Mouse (Mus musculus): ENCODE measurements at regions not wholly inside any gene's neighbourhood (a gene's known extent, or its start where the extent isn't known, plus 50 kb on each side); places are given as distances from the start of the nearest gene placed in this dataset.

- DNase-seq (ENCODE audit: low spot score) = no peak
Measured at GRCm38 (mm10) chr2:137705724-137706422, 550.5 kb upstream of the Btbd3 start.

GRCm38 (mm10) chr2:137704948-137705723, 551.2 kb upstream of the Btbd3 start:
- DNase-seq (ENCODE audit: low spot score) = no peak

- DNase-seq (ENCODE audit: low spot score) = no peak
Measured at GRCm38 (mm10) chr2:137704565-137704947, 551.8 kb upstream of the Btbd3 start.

GRCm38 (mm10) chr2:137704051-137704450, 552.3 kb upstream of the Btbd3 start:
- DNase-seq (ENCODE audit: low spot score) = no peak

- no peak for DNase-seq (ENCODE audit: low spot score)
Measured at GRCm38 (mm10) chr2:137695885-137696284, 560.5 kb upstream of the Btbd3 start.

- no peak for DNase-seq (ENCODE audit: low spot score)
Measured at GRCm38 (mm10) chr2:137694020-137694419, 562.3 kb upstream of the Btbd3 start.

GRCm38 (mm10) chr2:137687208-137687607, 569.2 kb upstream of the Btbd3 start:
- DNase-seq (ENCODE audit: low spot score) = no peak

- DNase-seq (ENCODE audit: low spot score) = no peak
Measured at GRCm38 (mm10) chr2:137686735-137687134, 569.6 kb upstream of the Btbd3 start.

- DNase-seq (ENCODE audit: low spot score) = no peak
Measured at GRCm38 (mm10) chr2:137681762-137682161, 565.3 kb upstream of the Jag1 start.

GRCm38 (mm10) chr2:137663171-137663570, 546.7 kb upstream of the Jag1 start:
- no peak for DNase-seq (ENCODE audit: low spot score)

- no peak for DNase-seq (ENCODE audit: low spot score)
Measured at GRCm38 (mm10) chr2:137662216-137662615, 545.8 kb upstream of the Jag1 start.

- DNase-seq (ENCODE audit: low spot score) = no peak
Measured at GRCm38 (mm10) chr2:137660449-137660848, 544.0 kb upstream of the Jag1 start.

GRCm38 (mm10) chr2:137654296-137654695, 537.9 kb upstream of the Jag1 start:
- DNase-seq (ENCODE audit: low spot score) = no peak

GRCm38 (mm10) chr2:137644160-137644559, 527.7 kb upstream of the Jag1 start:
- no peak for DNase-seq (ENCODE audit: low spot score)

- DNase-seq (ENCODE audit: low spot score) = no peak
Measured at GRCm38 (mm10) chr2:137643269-137644055, 527.0 kb upstream of the Jag1 start.

- DNase-seq (ENCODE audit: low spot score) = no peak
Measured at GRCm38 (mm10) chr2:137635019-137635621, 518.7 kb upstream of the Jag1 start.

- DNase-seq (ENCODE audit: low spot score) = no peak
Measured at GRCm38 (mm10) chr2:137616637-137617036, 500.2 kb upstream of the Jag1 start.

GRCm38 (mm10) chr2:137613791-137614190, 497.3 kb upstream of the Jag1 start:
- DNase-seq (ENCODE audit: low spot score) = no peak

- no peak for DNase-seq (ENCODE audit: low spot score)
Measured at GRCm38 (mm10) chr2:137608506-137608905, 492.1 kb upstream of the Jag1 start.

- DNase-seq (ENCODE audit: low spot score) = no peak
Measured at GRCm38 (mm10) chr2:137598136-137598535, 481.7 kb upstream of the Jag1 start.

GRCm38 (mm10) chr2:137594509-137594908, 478.1 kb upstream of the Jag1 start:
- no peak for DNase-seq (ENCODE audit: low spot score)

GRCm38 (mm10) chr2:137591551-137591950, 475.1 kb upstream of the Jag1 start:
- DNase-seq (ENCODE audit: low spot score) = no peak

All from c-Kit-positive CD71-positive TER-119-positive erythroid progenitor cells, embryonic 14.5 days (primary cell).